Mouse (Mus musculus) heart, adult 2 months (tissue): ENCODE measurements at regions not wholly inside any gene's neighbourhood (a gene's known extent, or its start where the extent isn't known, plus 50 kb on each side); places are given as distances from the start of the nearest gene placed in this dataset.
A peak's percentile ranks its signal among the peaks of the same experiment; 100 is the strongest.
"Not testable (repeated sequence)": the region's sequence is repeated elsewhere in the genome, so short reads cannot be mapped to it uniquely, and the experiment has no call there.

Experiments
- DNase-seq, 2 experiments: peaks; one replicate each; pipeline ENCODE4 v3.0.0; 2021
- H3K27ac ChIP-seq: fragments of 200-600 bp; 2 replicates; pipeline ENCODE4 v1.8.1; 2022
- H3K27me3 ChIP-seq: fragments of 200-500 bp; 2 replicates; pipeline ENCODE4 v1.6.1; 2012; ENCODE audit warnings: mild to moderate bottlenecking, low read length, inconsistent platforms, mixed read lengths; ENCODE audit not compliant: control insufficient read depth, insufficient read depth
- H3K36me3 ChIP-seq: fragments of 200-500 bp; 2 replicates; pipeline ENCODE4 v1.6.1; 2012; ENCODE audit warnings: low read length, inconsistent platforms; ENCODE audit not compliant: control insufficient read depth, insufficient read depth
- H3K4me1 ChIP-seq: fragments of 200-500 bp; 2 replicates; pipeline ENCODE4 v1.6.1; 2011; ENCODE audit warnings: low read length; ENCODE audit not compliant: control insufficient read depth, insufficient read depth
- H3K4me3 ChIP-seq: fragments of 200-600 bp; 2 replicates; pipeline ENCODE4 v1.8.1; 2022
- H3K79me2 ChIP-seq: fragments of 200-500 bp; replicated peaks from 2 replicates; pipeline ENCODE4 v1.6.1; 2012; ENCODE audit warnings: mild to moderate bottlenecking, inconsistent platforms, low read length, moderate library complexity, mixed read lengths; ENCODE audit not compliant: control insufficient read depth, insufficient read depth
- H3K9ac ChIP-seq: fragments of 200-500 bp; 2 replicates; pipeline ENCODE4 v1.6.1; 2012; ENCODE audit warnings: low read depth, mild to moderate bottlenecking, control low read depth, inconsistent platforms, low read length, mixed read lengths
- CTCF ChIP-seq: fragments of 200-600 bp; IDR thresholded peaks from 2 replicates; pipeline ENCODE4 v1.8.1; 2022; ENCODE audit warnings: antibody characterized with exemption, mild to moderate bottlenecking, moderate library complexity
- EP300 ChIP-seq: fragments of 200-500 bp; IDR thresholded peaks from 2 replicates; pipeline ENCODE4 v1.6.1; 2011; ENCODE audit warnings: low read depth, low read length, control low read depth; ENCODE audit not compliant: insufficient read depth
- POLR2A ChIP-seq: fragments of 200-500 bp; IDR thresholded peaks from 2 replicates; pipeline ENCODE4 v1.6.1; 2011; ENCODE audit warnings: mild to moderate bottlenecking, low read depth, low read length, control low read depth; ENCODE audit not compliant: insufficient read depth
- WGBS: fragments of 180-500 bp; shearing (Covaris S2); methylation state at CpG from one replicate; pipeline ENCODE4 v1.1.7; 2018; 5-methylcytosine and 5-hydroxymethylcytosine counted together
- intact Hi-C: fragments of 180-260 bp; cut with DNase I; formaldehyde crosslinking; loops from one replicate; pipeline ENCODE4 v1.15.1; 2025

DNA sequence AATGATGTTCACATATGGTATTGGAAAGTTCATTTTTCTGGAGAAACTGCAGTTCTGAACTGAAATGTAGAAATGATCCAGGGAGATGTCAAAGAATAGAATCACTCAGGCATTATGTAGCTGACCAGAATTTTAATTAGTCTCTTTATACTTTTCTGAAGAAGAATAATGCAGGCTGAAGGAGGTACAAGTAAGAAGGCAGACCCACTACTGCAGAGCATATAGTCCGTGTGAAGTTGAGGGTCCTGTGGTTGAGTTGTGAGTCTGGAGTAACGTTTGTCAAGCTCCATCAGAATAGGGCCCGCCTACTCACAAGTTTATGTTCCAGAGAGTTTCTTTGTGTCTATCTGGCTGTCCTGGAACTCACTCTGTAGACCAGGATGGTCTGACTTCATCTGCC is 575.8 kb upstream of the Cobl start:
- intact Hi-C loops = no loop called here
- Histone ChIP-seq H3K36me3 (no peaks in the 10 kb centered on the region), H3K4me3 (no peak overlapping the region), H3K27ac (no peak overlapping the region), H3K9ac (no peak overlapping the region), H3K27me3 (no peaks in the 10 kb centered on the region), H3K4me1 (no peaks in the 10 kb centered on the region), H3K79me2 (no peaks in the 10 kb centered on the region)
- TF ChIP-seq CTCF (no peak), EP300 (no peak), POLR2A (no peak)
- 66% methylated on average over 3 of the region's 3 CpGs for WGBS
- no peak for DNase-seq

DNA sequence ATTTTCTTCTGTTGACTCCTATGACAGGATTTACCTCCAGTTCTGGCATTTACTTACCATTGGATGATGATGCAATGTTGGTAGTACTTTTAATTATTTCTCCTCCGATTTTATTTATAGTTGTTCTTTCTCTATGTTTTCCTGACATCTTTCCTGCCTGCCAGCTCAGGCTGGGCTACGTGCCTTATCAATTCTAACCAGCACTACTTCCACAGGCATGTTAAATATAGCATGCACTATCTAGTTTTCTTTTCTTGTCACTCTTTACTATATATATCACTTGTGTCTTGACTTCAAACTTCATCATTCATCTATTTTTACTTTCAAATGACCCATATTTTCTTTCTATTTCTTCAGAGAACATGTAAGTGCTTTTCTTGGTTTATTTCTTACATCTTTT is 567.7 kb upstream of the Cobl start:
- H3K4me1 ChIP-seq = no peaks in the 10 kb centered on the region
- H3K9ac ChIP-seq = no peak overlapping the region
- 11% methylated on average over 2 of the region's 2 CpGs for WGBS
- H3K27ac ChIP-seq = peak overlapping the region; percentile 82
- intact Hi-C loops = loop anchor here (5.0 kb wide), 1 partner anchor 80 kb away; no protein-coding TSS in a partner anchor
- H3K36me3 ChIP-seq = peaks cover 2% of the 10 kb centered on the region; the same call in 1 of the 2 replicates
- H3K79me2 ChIP-seq = no peaks in the 10 kb centered on the region
- no peaks in the 10 kb centered on the region for H3K27me3 ChIP-seq
- DNase-seq = peak in 1 of 2 experiments; percentile 42
- TF ChIP-seq POLR2A = no peak
- TF ChIP-seq EP300 = no peak
- TF ChIP-seq CTCF = no peak
- no peak overlapping the region for H3K4me3 ChIP-seq

DNA sequence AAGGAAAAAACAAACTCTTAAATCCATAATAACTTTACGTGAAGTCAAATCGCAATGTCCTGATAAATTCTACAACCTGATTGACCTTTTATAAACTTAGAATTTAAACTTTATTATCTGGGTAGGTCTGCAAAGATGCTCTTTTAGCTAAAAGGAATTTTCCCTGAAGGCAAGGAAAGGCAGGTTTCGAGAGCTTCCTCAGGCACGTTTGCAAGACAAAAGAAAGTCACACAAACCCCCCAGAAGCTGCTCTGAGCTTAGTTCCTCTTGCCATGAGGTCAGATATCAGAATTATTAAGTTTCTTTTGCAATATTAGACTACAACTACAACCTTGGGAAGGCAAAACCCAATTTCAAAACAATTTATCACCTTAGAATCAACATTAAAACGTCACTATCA is 544.1 kb upstream of the Cobl start:
- H3K36me3 ChIP-seq, intact Hi-C loops, H3K9ac ChIP-seq, H3K27me3 ChIP-seq, DNase-seq, H3K79me2 ChIP-seq, H3K4me3 ChIP-seq, H3K4me1 ChIP-seq, H3K27ac ChIP-seq: not testable (repeated sequence)
- 64% methylated on average over 5 of the region's 5 CpGs for WGBS

DNA sequence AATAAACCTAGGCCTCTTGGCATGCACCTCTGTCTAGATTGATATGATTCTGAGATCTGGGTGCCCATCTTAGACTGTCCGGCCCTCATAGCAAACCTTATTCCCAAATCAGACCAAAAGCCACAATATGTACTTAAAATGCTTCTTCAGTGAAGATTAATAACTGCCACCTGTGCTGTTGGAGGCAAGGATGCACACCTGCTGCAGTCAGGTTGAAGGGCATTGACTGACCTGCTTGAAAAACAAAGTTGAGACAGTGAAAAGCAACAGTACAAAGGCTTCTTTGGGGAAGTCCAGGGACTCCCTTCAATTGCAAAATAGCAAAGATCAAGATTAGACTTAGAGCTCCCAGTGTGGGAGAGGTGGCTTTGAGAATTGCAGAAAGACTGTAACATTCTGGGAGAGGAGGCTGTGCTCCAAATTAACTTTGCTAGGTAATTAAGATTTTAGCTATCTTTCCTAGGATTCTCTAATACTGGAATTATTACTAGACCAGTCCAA is 541.8 kb upstream of the Cobl start:
- H3K4me3 ChIP-seq, intact Hi-C loops, H3K27me3 ChIP-seq, H3K9ac ChIP-seq, DNase-seq, H3K36me3 ChIP-seq, H3K27ac ChIP-seq, H3K79me2 ChIP-seq, H3K4me1 ChIP-seq: not testable (repeated sequence)
- 85% methylated on average over 1 of the region's 1 CpGs for WGBS

DNA sequence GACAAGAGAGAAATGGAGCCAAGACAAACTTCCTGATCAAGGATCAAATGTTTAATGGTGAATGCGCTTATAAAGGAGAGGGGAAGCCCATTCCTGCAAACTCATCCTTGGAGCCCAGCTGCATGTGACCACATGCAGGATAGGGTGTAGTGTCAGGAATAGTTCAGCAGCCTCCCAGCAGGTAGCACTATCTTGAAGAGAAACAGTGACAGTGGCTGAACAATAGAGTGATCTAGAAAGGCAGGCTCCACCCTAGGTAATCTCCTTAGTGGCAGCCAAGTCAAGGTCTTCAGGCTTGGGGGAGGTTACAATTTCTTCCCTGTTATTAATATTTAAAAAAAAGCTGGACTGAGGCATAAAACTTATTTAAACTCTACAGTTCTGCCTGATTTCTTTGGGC is 540.5 kb upstream of the Cobl start:
- WGBS = 61% methylated on average over 1 of the region's 1 CpGs
- Histone ChIP-seq H3K9ac (no peak overlapping the region), H3K4me3 (no peak overlapping the region), H3K27me3 (no peaks in the 10 kb centered on the region), H3K79me2 (no peaks in the 10 kb centered on the region), H3K36me3 (no peaks in the 10 kb centered on the region), H3K27ac (no peak overlapping the region), H3K4me1 (no peaks in the 10 kb centered on the region)
- intact Hi-C loops = no loop called here
- TF ChIP-seq EP300 (no peak), POLR2A (no peak), CTCF (no peak)
- DNase-seq = no peak

DNA sequence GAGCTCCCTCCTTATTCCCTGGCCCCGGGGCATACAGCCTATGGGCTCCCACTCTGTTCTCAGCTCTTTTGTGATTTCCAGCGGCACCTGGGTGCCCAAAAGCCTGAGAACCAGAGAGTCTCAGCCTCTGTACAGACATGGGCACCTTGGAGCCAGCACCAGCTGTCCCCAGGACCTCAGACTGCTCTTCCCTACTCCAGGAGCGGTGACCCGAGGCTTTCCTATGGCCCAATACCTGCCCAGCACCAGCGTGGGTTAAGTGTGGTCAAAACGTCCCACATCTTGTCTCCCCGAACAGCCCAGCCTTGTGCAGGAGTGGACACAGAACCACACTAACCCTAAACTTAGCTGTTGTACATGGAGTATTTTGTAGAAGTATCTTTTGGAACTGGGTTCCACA is 534.5 kb upstream of the Cobl start:
- Histone ChIP-seq H3K27ac (no peak overlapping the region), H3K4me3 (no peak overlapping the region), H3K36me3 (no peaks in the 10 kb centered on the region), H3K27me3 (no peaks in the 10 kb centered on the region), H3K9ac (no peak overlapping the region), H3K79me2 (no peaks in the 10 kb centered on the region), H3K4me1 (no peaks in the 10 kb centered on the region)
- TF ChIP-seq POLR2A (no peak), CTCF (no peak), EP300 (no peak)
- no peak for DNase-seq
- 81% methylated on average over 7 of the region's 7 CpGs for WGBS
- intact Hi-C loops = no loop called here
